Mouse (Mus musculus) embryo, embryonic 10.5 days (tissue): Measurements from ENCODE around the gene Manba.
A peak's percentile ranks its signal among the peaks of the same experiment; 100 is the strongest.

ENCODE experiments used
- DNase-seq: peaks from one replicate; pipeline ENCODE4 v3.0.0-alpha.2; 2015; ENCODE audit warnings: low spot score

The Manba gene

GRCm38 (mm10) chr3:135582246-135582645, 96.8 kb downstream of the Manba start:
- DNase-seq, result no peak

GRCm38 (mm10) chr3:135585482-135585881, 100.1 kb downstream of the Manba start:
- peak; percentile 26 for DNase-seq

GRCm38 (mm10) chr3:135586060-135586459, 100.6 kb downstream of the Manba start:
- no peak for DNase-seq

- DNase-seq, result no peak
Measured at GRCm38 (mm10) chr3:135586471-135586880, 101.1 kb downstream of the Manba start.

GRCm38 (mm10) chr3:135590471-135590870, 105.1 kb downstream of the Manba start:
- DNase-seq, result no peak

GRCm38 (mm10) chr3:135591376-135591775, 106.0 kb downstream of the Manba start:
- DNase-seq, result no peak

- no peak for DNase-seq
Measured at GRCm38 (mm10) chr3:135592011-135592410, 106.6 kb downstream of the Manba start.

GRCm38 (mm10) chr3:135594238-135594917, 109.0 kb downstream of the Manba start:
- no peak for DNase-seq

- no peak for DNase-seq
Measured at GRCm38 (mm10) chr3:135597014-135597413, 111.6 kb downstream of the Manba start.

GRCm38 (mm10) chr3:135598355-135598754, 112.9 kb downstream of the Manba start:
- no peak for DNase-seq

GRCm38 (mm10) chr3:135602731-135603130, 117.3 kb downstream of the Manba start:
- DNase-seq, result no peak

GRCm38 (mm10) chr3:135604626-135605417, 119.4 kb downstream of the Manba start:
- no peak for DNase-seq

GRCm38 (mm10) chr3:135605474-135605873, 120.1 kb downstream of the Manba start:
- no peak for DNase-seq

- DNase-seq, result no peak
Measured at GRCm38 (mm10) chr3:135606592-135606991, 121.2 kb downstream of the Manba start.

GRCm38 (mm10) chr3:135607021-135607420, 121.6 kb downstream of the Manba start:
- no peak for DNase-seq

- no peak for DNase-seq
Measured at GRCm38 (mm10) chr3:135607660-135608473, 122.5 kb downstream of the Manba start.

- DNase-seq, result no peak
Measured at GRCm38 (mm10) chr3:135610221-135610620, 124.8 kb downstream of the Manba start.

GRCm38 (mm10) chr3:135614376-135614775, 129.0 kb downstream of the Manba start:
- DNase-seq, result no peak

- DNase-seq, result no peak
Measured at GRCm38 (mm10) chr3:135616730-135617129, 131.3 kb downstream of the Manba start.
